Mouse (Mus musculus) neural tube, embryonic 13.5 days (tissue): ENCODE measurements around the gene Aox2. TPM values are rescaled to one million over a fixed set of nuclear protein-coding genes. Genes with fewer than 3 reads are reported as not detected.
A peak's percentile ranks its signal among the peaks of the same experiment; 100 is the strongest.

Source experiments
- ATAC-seq: fragments of 200-750 bp; cut with Nextera tagmentation; 2 replicates; pipeline ENCODE4 v1.8.0; 2017; ENCODE audit warnings: low read depth, mild to moderate bottlenecking, moderate TSS enrichment, moderate library complexity
- H3K27ac ChIP-seq: fragments of 300-500 bp; sonication (generic); replicated peaks from 2 replicates; pipeline ENCODE4 v1.5.1; 2015; ENCODE audit warnings: moderate library complexity, mild to moderate bottlenecking, inconsistent platforms
- H3K27me3 ChIP-seq: fragments of 300-500 bp; sonication (generic); 2 replicates; pipeline ENCODE4 v1.6.1; 2015; ENCODE audit warnings: mild to moderate bottlenecking, inconsistent platforms
- H3K36me3 ChIP-seq: fragments of 300-500 bp; sonication (generic); 2 replicates; pipeline ENCODE4 v1.6.1; 2015; ENCODE audit warnings: mild to moderate bottlenecking, inconsistent platforms
- H3K4me1 ChIP-seq: fragments of 300-500 bp; sonication (generic); replicated peaks from 2 replicates; pipeline ENCODE4 v1.6.1; 2015; ENCODE audit warnings: inconsistent platforms
- H3K4me2 ChIP-seq: fragments of 300-500 bp; sonication (generic); 2 replicates; pipeline ENCODE4 v1.6.1; 2015; ENCODE audit warnings: inconsistent platforms, mild to moderate bottlenecking, moderate library complexity
- H3K4me3 ChIP-seq: fragments of 300-500 bp; sonication (generic); 2 replicates; pipeline ENCODE4 v1.5.1; 2015; ENCODE audit warnings: mild to moderate bottlenecking, inconsistent platforms
- H3K9ac ChIP-seq: fragments of 300-500 bp; sonication (generic); 2 replicates; pipeline ENCODE4 v1.6.1; 2015; ENCODE audit warnings: moderate library complexity, mild to moderate bottlenecking, inconsistent platforms
- H3K9me3 ChIP-seq: fragments of 300-500 bp; sonication (generic); 2 replicates; pipeline ENCODE4 v1.6.1; 2016; ENCODE audit warnings: inconsistent platforms
- WGBS: fragments of 180-500 bp; shearing (Covaris S2); methylation state at CpG from one replicate; pipeline ENCODE4 v1.1.7; 2015; 5-methylcytosine and 5-hydroxymethylcytosine counted together
- polyA plus RNA-seq: library from polyadenylated mRNA; unstranded; fragments of >200 nt; fragmentation: Nextera tagmentation; extraction: Ambion mirVana; gene quantifications from 2 replicates; pipeline ENCODE4 v1.2.1, GENCODE M21; 2015

Aox2 gene
- polyA plus RNA-seq, 1 experiment from 2014 or later: 0.03 TPM

GRCm38 (mm10) chr1:58393284-58394195 is 115.4 kb downstream of the Aox2 start:
- Histone ChIP-seq H3K27me3 (no peaks in the 10 kb centered on the region), H3K4me1 (peaks cover 29% of the 10 kb centered on the region), H3K9ac (peak overlapping the region; percentile 95), H3K27ac (peak overlapping the region; percentile 99), H3K4me3 (peak overlapping the region; percentile 97), H3K4me2 (peak overlapping the region; percentile 92), H3K36me3 (peaks cover 36% of the 10 kb centered on the region), H3K9me3 (no peaks in the 10 kb centered on the region)
- ATAC-seq: peak; percentile 73
- WGBS: under 1% methylated on average over 59 of the region's 90 CpGs

GRCm38 (mm10) chr1:58395341-58395740 is 117.2 kb downstream of the Aox2 start:
- Histone ChIP-seq H3K4me2 (no peak overlapping the region), H3K27me3 (no peaks in the 10 kb centered on the region), H3K9me3 (no peaks in the 10 kb centered on the region), H3K4me3 (no peak overlapping the region), H3K9ac (no peak overlapping the region), H3K36me3 (peaks cover 47% of the 10 kb centered on the region), H3K4me1 (peaks cover 29% of the 10 kb centered on the region), H3K27ac (no peak overlapping the region)
- ATAC-seq: no peak
- WGBS: 94% methylated on average over 3 of the region's 3 CpGs

GRCm38 (mm10) chr1:58396179-58396578 is 118.1 kb downstream of the Aox2 start:
- Histone ChIP-seq H3K4me3 (no peak overlapping the region), H3K9ac (no peak overlapping the region), H3K4me1 (peaks cover 27% of the 10 kb centered on the region), H3K36me3 (peaks cover 55% of the 10 kb centered on the region), H3K4me2 (no peak overlapping the region), H3K27me3 (no peaks in the 10 kb centered on the region), H3K9me3 (no peaks in the 10 kb centered on the region), H3K27ac (no peak overlapping the region)
- WGBS: 95% methylated on average over 1 of the region's 1 CpGs
- no peak for ATAC-seq

GRCm38 (mm10) chr1:58397731-58398130 is 119.6 kb downstream of the Aox2 start:
- Histone ChIP-seq H3K4me2 (no peak overlapping the region), H3K9me3 (no peaks in the 10 kb centered on the region), H3K27me3 (no peaks in the 10 kb centered on the region), H3K9ac (no peak overlapping the region), H3K27ac (no peak overlapping the region), H3K4me1 (peaks cover 17% of the 10 kb centered on the region), H3K36me3 (peaks cover 70% of the 10 kb centered on the region), H3K4me3 (no peak overlapping the region)
- ATAC-seq: no peak
- 96% methylated on average over 6 of the region's 6 CpGs for WGBS

GRCm38 (mm10) chr1:58401396-58401795 is 123.3 kb downstream of the Aox2 start:
- H3K4me3 ChIP-seq: no peak overlapping the region
- H3K36me3 ChIP-seq: peaks cover 92% of the 10 kb centered on the region
- no peak for ATAC-seq
- H3K4me1 ChIP-seq: no peaks in the 10 kb centered on the region
- no peaks in the 10 kb centered on the region for H3K27me3 ChIP-seq
- H3K9me3 ChIP-seq: no peaks in the 10 kb centered on the region
- no peak overlapping the region for H3K4me2 ChIP-seq
- H3K27ac ChIP-seq: no peak overlapping the region
- H3K9ac ChIP-seq: no peak overlapping the region
- 91% methylated on average over 6 of the region's 6 CpGs for WGBS

- no peaks in the 10 kb centered on the region for H3K9me3 ChIP-seq
- no peak overlapping the region for H3K4me3 ChIP-seq
- H3K4me2 ChIP-seq: no peak overlapping the region
- WGBS: 96% methylated on average over 5 of the region's 5 CpGs
- no peak overlapping the region for H3K27ac ChIP-seq
- no peaks in the 10 kb centered on the region for H3K4me1 ChIP-seq
- no peak for ATAC-seq
- H3K27me3 ChIP-seq: no peaks in the 10 kb centered on the region
- H3K36me3 ChIP-seq: peaks cover 80% of the 10 kb centered on the region
- no peak overlapping the region for H3K9ac ChIP-seq
Observed at GRCm38 (mm10) chr1:58403745-58404144, 125.6 kb downstream of the Aox2 start.

- ATAC-seq: no peak
- no peak overlapping the region for H3K4me2 ChIP-seq
- peaks cover 77% of the 10 kb centered on the region for H3K36me3 ChIP-seq
- no peak overlapping the region for H3K9ac ChIP-seq
- WGBS: 95% methylated on average over 7 of the region's 7 CpGs
- H3K9me3 ChIP-seq: no peaks in the 10 kb centered on the region
- H3K27ac ChIP-seq: no peak overlapping the region
- no peaks in the 10 kb centered on the region for H3K27me3 ChIP-seq
- no peak overlapping the region for H3K4me3 ChIP-seq
- H3K4me1 ChIP-seq: no peaks in the 10 kb centered on the region
Observed at GRCm38 (mm10) chr1:58407321-58407720, 129.2 kb downstream of the Aox2 start.

GRCm38 (mm10) chr1:58408141-58408540 is 130.0 kb downstream of the Aox2 start:
- no peaks in the 10 kb centered on the region for H3K4me1 ChIP-seq
- H3K27ac ChIP-seq: no peak overlapping the region
- ATAC-seq: no peak
- H3K36me3 ChIP-seq: peaks cover 77% of the 10 kb centered on the region
- no peaks in the 10 kb centered on the region for H3K27me3 ChIP-seq
- H3K4me3 ChIP-seq: no peak overlapping the region
- no peak overlapping the region for H3K4me2 ChIP-seq
- H3K9ac ChIP-seq: no peak overlapping the region
- 87% methylated on average over 6 of the region's 6 CpGs for WGBS
- no peaks in the 10 kb centered on the region for H3K9me3 ChIP-seq

- Histone ChIP-seq H3K9ac (no peak overlapping the region), H3K36me3 (peaks cover 77% of the 10 kb centered on the region), H3K4me2 (no peak overlapping the region), H3K4me3 (no peak overlapping the region), H3K9me3 (no peaks in the 10 kb centered on the region), H3K27ac (no peak overlapping the region), H3K4me1 (no peaks in the 10 kb centered on the region), H3K27me3 (no peaks in the 10 kb centered on the region)
- ATAC-seq: no peak
- WGBS: 83% methylated on average over 5 of the region's 5 CpGs
Observed at GRCm38 (mm10) chr1:58409553-58410197, 131.5 kb downstream of the Aox2 start.

- ATAC-seq: no peak
- no peak overlapping the region for H3K4me2 ChIP-seq
- no peak overlapping the region for H3K4me3 ChIP-seq
- H3K27me3 ChIP-seq: no peaks in the 10 kb centered on the region
- H3K9me3 ChIP-seq: no peaks in the 10 kb centered on the region
- WGBS: 90% methylated on average over 3 of the region's 3 CpGs
- H3K4me1 ChIP-seq: no peaks in the 10 kb centered on the region
- H3K9ac ChIP-seq: no peak overlapping the region
- H3K27ac ChIP-seq: no peak overlapping the region
- H3K36me3 ChIP-seq: peaks cover 78% of the 10 kb centered on the region
Observed at GRCm38 (mm10) chr1:58410198-58410588, 132.1 kb downstream of the Aox2 start.

- no peak overlapping the region for H3K4me2 ChIP-seq
- ATAC-seq: no peak
- H3K27ac ChIP-seq: no peak overlapping the region
- no peak overlapping the region for H3K9ac ChIP-seq
- no peak overlapping the region for H3K4me3 ChIP-seq
- H3K4me1 ChIP-seq: no peaks in the 10 kb centered on the region
- 89% methylated on average over 7 of the region's 7 CpGs for WGBS
- peaks cover 77% of the 10 kb centered on the region for H3K36me3 ChIP-seq
- no peaks in the 10 kb centered on the region for H3K9me3 ChIP-seq
- no peaks in the 10 kb centered on the region for H3K27me3 ChIP-seq
Observed at GRCm38 (mm10) chr1:58410776-58411175, 132.7 kb downstream of the Aox2 start.

- Histone ChIP-seq H3K27me3 (no peaks in the 10 kb centered on the region), H3K9ac (no peak overlapping the region), H3K4me3 (no peak overlapping the region), H3K4me2 (no peak overlapping the region), H3K27ac (no peak overlapping the region), H3K9me3 (no peaks in the 10 kb centered on the region), H3K4me1 (peaks cover 12% of the 10 kb centered on the region; the same call in 1 of the 2 replicates), H3K36me3 (peaks cover 90% of the 10 kb centered on the region)
- 32% methylated on average over 1 of the region's 1 CpGs for WGBS
- no peak for ATAC-seq
Observed at GRCm38 (mm10) chr1:58415442-58415841, 137.3 kb downstream of the Aox2 start.
